ENCODE assay signal across 18 mouse cellular contexts in genomic region chr9:55361969-55362368, GRCm38 (mm10). TPM values are rescaled to one million over a fixed set of nuclear protein-coding genes. Genes with fewer than 3 reads are reported as not detected.
DNase-seq lines count a peak whose midpoint lies in the region; ATAC-seq lines count a peak whose summit lies in the region.
"Had no signal": no experiment of that assay in that cellular context is flagged by ENCODE, and none has a peak within 500 bp of the region (broad histone marks: within the 10 kb centered on the region; RNA-seq: fewer than 3 reads in every experiment).

No protein-coding gene starts in this region.

- peaks cover 15% of the 10 kb centered on the region for H3K27me3 ChIP-seq in kidney, embryonic 14.5 days (ENCODE audit: control insufficient read depth, insufficient read depth, low read length)
- H3K27me3 ChIP-seq in intestine, embryonic 16.5 days (replicated peaks; ENCODE audit: control insufficient read depth, insufficient read depth, low read length): no peaks in the 10 kb centered on the region
- H3K27me3 ChIP-seq: embryonic facial prominence, embryonic 15.5 days; heart, embryonic 12.5 days; lung, embryonic 15.5 days had no signal

- no peak for DNase-seq in kidney, adult 18-20 months
- peak; percentile 22 for DNase-seq in urinary bladder, postnatal 25 days (ENCODE audit: low spot score)
- no peak for DNase-seq in urinary bladder, postnatal 10 days (ENCODE audit: low spot score)
- DNase-seq in urinary bladder, postnatal 36 days (ENCODE audit: low spot score in 2 of 2): peak; percentile 34 to 58
- DNase-seq in MN1 (ENCODE audit: low spot score): no peak
- DNase-seq: cerebellum, adult 8-10 months; heart, postnatal 36 days; right cerebral cortex, postnatal 25 days had no signal

- peak; percentile 28; the same call in 1 of the 2 replicates for ATAC-seq in kidney, embryonic 14.5 days (ENCODE audit: low FRiP score, low TSS enrichment)
- peak; percentile 68 for ATAC-seq in granulocyte monocyte progenitor cell, adult 5-6 weeks (replicated peaks; ENCODE audit: poor library complexity, severe bottlenecking)
- ATAC-seq in intestine, embryonic 16.5 days: no peak
- ATAC-seq: CD4-positive, CD25-positive, alpha-beta regulatory T cell, adult 4 months; forebrain, embryonic 14.5 days; inflammation-experienced regulatory T-cells, adult 6 months had no signal

- H3K4me3 ChIP-seq in kidney, embryonic 14.5 days (ENCODE audit: low read length): no peak overlapping the region
- no peak overlapping the region for H3K4me3 ChIP-seq in intestine, embryonic 16.5 days (ENCODE audit: low read length)
- H3K4me3 ChIP-seq: embryonic facial prominence, embryonic 15.5 days; heart, embryonic 12.5 days; lung, embryonic 15.5 days; midbrain, embryonic 12.5 days had no signal

- no peaks in the 10 kb centered on the region for H3K9me3 ChIP-seq in kidney, embryonic 14.5 days (ENCODE audit: control insufficient read depth, low read length)
- H3K9me3 ChIP-seq in intestine, embryonic 16.5 days (ENCODE audit: control insufficient read depth, low read length): no peaks in the 10 kb centered on the region
- H3K9me3 ChIP-seq: embryonic facial prominence, embryonic 15.5 days; heart, embryonic 12.5 days; lung, embryonic 15.5 days; midbrain, embryonic 12.5 days had no signal

- H3K27ac ChIP-seq in kidney, embryonic 14.5 days (ENCODE audit: low read depth, low read length): no peak overlapping the region
- no peak overlapping the region for H3K27ac ChIP-seq in intestine, embryonic 16.5 days (ENCODE audit: low read length)
- H3K27ac ChIP-seq: embryonic facial prominence, embryonic 15.5 days; lung, embryonic 15.5 days; midbrain, embryonic 12.5 days had no signal

- H3K4me2 ChIP-seq in kidney, embryonic 14.5 days (replicated peaks; ENCODE audit: low read depth, low read length): no peak overlapping the region
- no peak overlapping the region for H3K4me2 ChIP-seq in intestine, embryonic 16.5 days (ENCODE audit: low read depth, low read length)
- H3K4me2 ChIP-seq: embryonic facial prominence, embryonic 15.5 days; heart, embryonic 12.5 days; lung, embryonic 15.5 days; midbrain, embryonic 12.5 days had no signal

- no peaks in the 10 kb centered on the region for H3K36me3 ChIP-seq in kidney, embryonic 14.5 days (ENCODE audit: control insufficient read depth, insufficient read depth, low read length)
- no peaks in the 10 kb centered on the region for H3K36me3 ChIP-seq in intestine, embryonic 16.5 days (ENCODE audit: control insufficient read depth, insufficient read depth, low read length)
- H3K36me3 ChIP-seq: embryonic facial prominence, embryonic 15.5 days; heart, embryonic 12.5 days; lung, embryonic 15.5 days; midbrain, embryonic 12.5 days had no signal

- WGBS in kidney, embryonic 14.5 days: 37% methylated on average over 5 of the region's 5 CpGs
- WGBS in intestine, embryonic 16.5 days: 64% methylated on average over 5 of the region's 5 CpGs

- no peak overlapping the region for H3K9ac ChIP-seq in kidney, embryonic 14.5 days (ENCODE audit: low read depth, low read length)
- H3K9ac ChIP-seq in intestine, embryonic 16.5 days (ENCODE audit: low read depth, low read length): no peak overlapping the region
- H3K9ac ChIP-seq: embryonic facial prominence, embryonic 15.5 days; heart, embryonic 12.5 days; lung, embryonic 15.5 days; midbrain, embryonic 12.5 days had no signal

- no peaks in the 10 kb centered on the region for H3K4me1 ChIP-seq in kidney, embryonic 14.5 days (ENCODE audit: control insufficient read depth, insufficient read depth, low read length)
- no peaks in the 10 kb centered on the region for H3K4me1 ChIP-seq in intestine, embryonic 16.5 days (ENCODE audit: control insufficient read depth, insufficient read depth, low read length)
- H3K4me1 ChIP-seq: embryonic facial prominence, embryonic 15.5 days; heart, embryonic 12.5 days; lung, embryonic 15.5 days; midbrain, embryonic 12.5 days had no signal

RNA-seq across cellular contexts. Expression of gene Tmem266, which starts 35.3 kb away (rescaled TPM):
- polyA plus RNA-seq in kidney, embryonic 14.5 days (2014; fragmentation: Nextera tagmentation; extraction: Ambion mirVana): 0.09 and 0.39 TPM in 2 replicates
- not detected in 2 replicates for total RNA-seq in granulocyte monocyte progenitor cell, adult 5-6 weeks (2014; fragmentation: Nextera tagmentation)
- total RNA-seq in granulocyte monocyte progenitor cell, adult 5-6 weeks (2017): not detected in 2 replicates
- polyA plus RNA-seq in intestine, embryonic 16.5 days (2015; fragmentation: Nextera tagmentation; extraction: Ambion mirVana): 0.71 and 0.93 TPM in 2 replicates
- polyA plus RNA-seq: CD4-positive, CD25-positive, alpha-beta regulatory T cell, adult 4 months; inflammation-experienced regulatory T-cells, adult 6 months had no signal

RNA-seq across cellular contexts. Expression of gene Nrg4, which starts 35.3 kb away (rescaled TPM):
- 0.86 and 1.3 TPM in 2 replicates for polyA plus RNA-seq in kidney, embryonic 14.5 days (2014; fragmentation: Nextera tagmentation; extraction: Ambion mirVana)
- total RNA-seq in granulocyte monocyte progenitor cell, adult 5-6 weeks (2014; fragmentation: Nextera tagmentation): 6.2 and 9.2 TPM in 2 replicates
- total RNA-seq in granulocyte monocyte progenitor cell, adult 5-6 weeks (2017): 6.2 TPM in 2 replicates
- polyA plus RNA-seq in intestine, embryonic 16.5 days (2015; fragmentation: Nextera tagmentation; extraction: Ambion mirVana): 0.88 and 1.2 TPM in 2 replicates

Comparison
In these comparisons a context has a peak if more than half of its experiments do, and no peak if none do; other contexts are left out.
1. DNase-seq: peak in urinary bladder, postnatal 25 days (single experiment) and urinary bladder, postnatal 36 days (2 of 2); none in kidney, adult 18-20 months (single experiment), urinary bladder, postnatal 10 days (single experiment) and MN1 (single experiment).